Mouse (Mus musculus) forebrain, embryonic 15.5 days (tissue): ENCODE measurements around the gene Tpd52l1. TPM values are rescaled to one million over a fixed set of nuclear protein-coding genes. Genes with fewer than 3 reads are reported as not detected.
"Not testable (repeated sequence)": the region's sequence is repeated elsewhere in the genome, so short reads cannot be mapped to it uniquely, and the experiment has no call there.

Experiments used
- ATAC-seq: fragments of 200-750 bp; cut with Nextera tagmentation; replicated peaks from 2 replicates; pipeline ENCODE4 v1.8.0; 2017; ENCODE audit warnings: mild to moderate bottlenecking, moderate TSS enrichment, moderate library complexity
- H3K27ac ChIP-seq: fragments of 300-500 bp; sonication (generic); replicated peaks from 2 replicates; pipeline ENCODE4 v1.5.1; 2015; ENCODE audit warnings: mild to moderate bottlenecking, inconsistent platforms
- H3K27me3 ChIP-seq: fragments of 300-500 bp; sonication (generic); 2 replicates; pipeline ENCODE4 v1.6.1; 2015; ENCODE audit warnings: inconsistent platforms
- H3K36me3 ChIP-seq: fragments of 300-500 bp; sonication (generic); 2 replicates; pipeline ENCODE4 v1.6.1; 2015; ENCODE audit warnings: mild to moderate bottlenecking, inconsistent platforms
- H3K4me1 ChIP-seq: fragments of 300-500 bp; sonication (generic); 2 replicates; pipeline ENCODE4 v1.6.1; 2015; ENCODE audit warnings: inconsistent platforms
- H3K4me2 ChIP-seq: fragments of 300-500 bp; sonication (generic); replicated peaks from 2 replicates; pipeline ENCODE4 v1.6.1; 2015; ENCODE audit warnings: mild to moderate bottlenecking, inconsistent platforms
- H3K4me3 ChIP-seq: fragments of 300-500 bp; sonication (generic); 2 replicates; pipeline ENCODE4 v1.5.1; 2015; ENCODE audit warnings: mild to moderate bottlenecking, inconsistent platforms
- H3K9ac ChIP-seq: fragments of 300-500 bp; sonication (generic); replicated peaks from 2 replicates; pipeline ENCODE4 v1.6.1; 2015; ENCODE audit warnings: mild to moderate bottlenecking, inconsistent platforms
- H3K9me3 ChIP-seq: fragments of 300-500 bp; sonication (generic); 2 replicates; pipeline ENCODE4 v1.6.1; 2016; ENCODE audit warnings: inconsistent platforms
- WGBS: fragments of 180-500 bp; shearing (Covaris S2); methylation state at CpG from one replicate; pipeline ENCODE4 v1.1.7; 2015; ENCODE audit warnings: mixed read lengths; 5-methylcytosine and 5-hydroxymethylcytosine counted together
- polyA plus RNA-seq: library from polyadenylated mRNA; unstranded; fragments of >200 nt; fragmentation: Nextera tagmentation; extraction: Ambion mirVana; gene quantifications from 2 replicates; pipeline ENCODE4 v1.2.1, GENCODE M21; 2015

The Tpd52l1 gene
- polyA plus RNA-seq, 1 experiment from 2014 or later = 14.1 TPM

DNA sequence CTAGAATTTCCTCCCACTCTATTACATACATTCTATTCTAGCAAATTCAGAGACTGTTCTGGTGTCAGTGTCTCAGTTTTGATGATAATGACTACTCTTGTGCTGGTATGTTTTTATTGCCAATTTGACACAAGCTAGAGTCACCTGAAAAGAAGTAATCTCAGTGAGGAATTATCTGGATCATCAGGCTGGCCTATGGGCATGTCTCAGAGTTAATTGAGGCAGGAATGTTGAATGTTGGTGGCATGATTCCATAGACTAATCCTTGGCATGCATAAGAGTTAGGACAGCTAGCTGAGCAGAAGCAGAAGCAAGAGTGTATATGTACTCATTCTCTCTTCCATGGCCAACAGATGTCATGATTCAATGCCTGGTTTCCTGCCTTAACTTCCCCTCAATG, 27.8 kb downstream of the Tpd52l1 start:
- Histone ChIP-seq H3K9ac (no peak overlapping the region), H3K4me3 (no peak overlapping the region), H3K27me3 (no peaks in the 10 kb centered on the region), H3K4me2 (no peak overlapping the region), H3K4me1 (no peaks in the 10 kb centered on the region), H3K27ac (no peak overlapping the region), H3K9me3 (no peaks in the 10 kb centered on the region), H3K36me3 (no peaks in the 10 kb centered on the region)
- no peak for ATAC-seq

- no peak overlapping the region for H3K4me3 ChIP-seq
- H3K27ac ChIP-seq = no peak overlapping the region
- H3K4me2 ChIP-seq = no peak overlapping the region
- 59% methylated on average over 1 of the region's 1 CpGs for WGBS
- H3K27me3 ChIP-seq = no peaks in the 10 kb centered on the region
- H3K9me3 ChIP-seq = no peaks in the 10 kb centered on the region
- no peak overlapping the region for H3K9ac ChIP-seq
- no peaks in the 10 kb centered on the region for H3K36me3 ChIP-seq
- H3K4me1 ChIP-seq = no peaks in the 10 kb centered on the region
- no peak for ATAC-seq
Measured at GRCm38 (mm10) chr10:31392990-31393389, 52.8 kb downstream of the Tpd52l1 start.

- Histone ChIP-seq H3K9ac (no peak overlapping the region), H3K9me3 (no peaks in the 10 kb centered on the region), H3K4me1 (no peaks in the 10 kb centered on the region), H3K27ac (no peak overlapping the region), H3K4me2 (no peak overlapping the region), H3K36me3 (no peaks in the 10 kb centered on the region), H3K27me3 (no peaks in the 10 kb centered on the region), H3K4me3 (no peak overlapping the region)
- ATAC-seq = no peak
- 79% methylated on average over 3 of the region's 4 CpGs for WGBS
Measured at GRCm38 (mm10) chr10:31390777-31391395, 54.9 kb downstream of the Tpd52l1 start.

GRCm38 (mm10) chr10:31388566-31388965, 57.2 kb downstream of the Tpd52l1 start:
- H3K27me3 ChIP-seq, H3K4me1 ChIP-seq, H3K4me3 ChIP-seq, H3K36me3 ChIP-seq, H3K9ac ChIP-seq, H3K4me2 ChIP-seq, ATAC-seq, H3K27ac ChIP-seq, H3K9me3 ChIP-seq: not testable (repeated sequence)
- WGBS = 100% methylated on average over 1 of the region's 1 CpGs

DNA sequence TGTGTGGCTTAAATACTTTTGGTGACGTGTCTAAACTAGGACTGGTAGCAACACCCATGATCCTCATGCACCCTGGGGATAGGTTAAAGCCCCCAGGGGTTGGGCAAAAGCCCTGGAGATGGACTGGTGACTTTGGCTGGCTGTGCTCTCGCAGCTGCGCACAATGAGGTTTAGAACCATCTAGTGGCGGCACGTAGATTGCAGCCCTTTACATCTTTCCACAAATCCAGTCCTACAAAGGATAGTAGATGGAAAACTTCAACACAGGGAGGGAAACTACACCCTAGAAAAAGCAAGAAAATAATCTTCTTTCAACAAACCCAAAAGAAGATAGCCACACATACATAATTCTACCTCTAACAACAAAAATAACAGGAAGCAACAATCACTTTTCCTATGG, 75.6 kb downstream of the Tpd52l1 start:
- not testable (repeated sequence) for H3K36me3 ChIP-seq
- WGBS = 12% methylated on average over 4 of the region's 5 CpGs

GRCm38 (mm10) chr10:31359749-31360148, 86.0 kb downstream of the Tpd52l1 start:
- H3K4me1 ChIP-seq = no peaks in the 10 kb centered on the region
- H3K4me3 ChIP-seq = no peak overlapping the region
- no peak overlapping the region for H3K9ac ChIP-seq
- no peaks in the 10 kb centered on the region for H3K9me3 ChIP-seq
- WGBS = 88% methylated on average over 4 of the region's 4 CpGs
- no peaks in the 10 kb centered on the region for H3K36me3 ChIP-seq
- no peak overlapping the region for H3K4me2 ChIP-seq
- no peaks in the 10 kb centered on the region for H3K27me3 ChIP-seq
- ATAC-seq = no peak
- no peak overlapping the region for H3K27ac ChIP-seq

More for the DNA sequence above, 75.6 kb downstream of the Tpd52l1 start:
- H3K4me1 ChIP-seq, ATAC-seq, H3K4me2 ChIP-seq, H3K9me3 ChIP-seq, H3K27me3 ChIP-seq, H3K9ac ChIP-seq, H3K4me3 ChIP-seq, H3K27ac ChIP-seq: not testable (repeated sequence)

DNA sequence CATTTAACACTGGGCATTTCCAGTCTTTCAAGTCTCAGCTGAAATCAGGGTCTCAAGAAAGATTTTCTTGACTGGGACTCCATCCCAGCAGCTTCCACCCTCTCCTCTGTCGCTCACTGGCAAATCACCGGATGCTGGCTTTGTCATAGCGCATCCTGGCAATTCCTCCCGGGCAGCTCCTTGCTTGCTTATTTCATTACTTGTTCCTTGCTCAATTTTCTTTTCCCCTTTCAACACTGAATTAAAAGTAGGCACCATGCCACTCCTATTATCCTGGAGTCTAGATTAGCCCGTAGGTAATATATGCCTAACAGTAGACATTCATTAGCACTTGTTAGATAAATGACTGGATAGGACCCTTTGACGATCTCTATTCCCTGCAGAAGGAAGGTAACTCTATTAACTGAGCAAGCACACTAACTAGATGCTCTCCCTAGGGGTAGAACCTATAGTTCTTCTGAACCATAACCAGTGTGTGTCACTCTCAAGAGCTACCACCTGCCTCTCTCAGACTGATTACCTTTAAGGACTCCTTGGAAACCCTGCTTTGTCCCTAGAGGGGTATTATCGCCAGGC, 90.8 kb downstream of the Tpd52l1 start:
- H3K4me1 ChIP-seq = no peaks in the 10 kb centered on the region
- no peak overlapping the region for H3K4me3 ChIP-seq
- no peak for ATAC-seq
- no peak overlapping the region for H3K9ac ChIP-seq
- H3K27ac ChIP-seq = no peak overlapping the region
- H3K9me3 ChIP-seq = no peaks in the 10 kb centered on the region
- H3K4me2 ChIP-seq = no peak overlapping the region
- H3K27me3 ChIP-seq = no peaks in the 10 kb centered on the region
- no peaks in the 10 kb centered on the region for H3K36me3 ChIP-seq
- WGBS = 44% methylated on average over 7 of the region's 7 CpGs

DNA sequence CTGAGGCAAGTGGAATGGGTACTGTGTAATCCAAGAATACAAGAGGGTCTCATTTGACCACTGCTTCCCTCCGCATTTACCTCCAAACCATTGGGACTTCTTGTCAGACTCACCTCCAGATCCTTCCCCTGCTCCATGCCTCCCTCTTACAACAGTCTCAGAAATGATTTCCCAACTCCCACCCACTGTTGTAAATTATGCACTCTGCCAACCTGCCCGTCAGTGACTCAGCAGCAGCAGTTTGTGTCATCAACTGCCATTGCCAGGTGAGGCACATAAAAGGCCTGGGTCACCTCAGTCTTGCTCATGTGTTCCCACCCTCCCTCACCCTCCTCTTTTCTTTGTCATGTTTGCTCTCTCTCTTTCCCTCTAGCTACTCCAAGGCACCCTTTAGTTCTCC, 91.6 kb downstream of the Tpd52l1 start:
- Histone ChIP-seq H3K9ac (no peak overlapping the region), H3K4me1 (no peaks in the 10 kb centered on the region), H3K4me2 (no peak overlapping the region), H3K27me3 (no peaks in the 10 kb centered on the region), H3K9me3 (no peaks in the 10 kb centered on the region), H3K4me3 (no peak overlapping the region), H3K36me3 (no peaks in the 10 kb centered on the region), H3K27ac (no peak overlapping the region)
- ATAC-seq = no peak
- 86% methylated on average over 2 of the region's 2 CpGs for WGBS

GRCm38 (mm10) chr10:31352845-31353427, 92.8 kb downstream of the Tpd52l1 start:
- H3K4me3 ChIP-seq = no peak overlapping the region
- H3K4me1 ChIP-seq = no peaks in the 10 kb centered on the region
- 54% methylated on average over 1 of the region's 1 CpGs for WGBS
- H3K27ac ChIP-seq = no peak overlapping the region
- H3K9me3 ChIP-seq = no peaks in the 10 kb centered on the region
- no peaks in the 10 kb centered on the region for H3K36me3 ChIP-seq
- H3K27me3 ChIP-seq = no peaks in the 10 kb centered on the region
- no peak for ATAC-seq
- no peak overlapping the region for H3K4me2 ChIP-seq
- H3K9ac ChIP-seq = no peak overlapping the region

- Histone ChIP-seq H3K4me3 (no peak overlapping the region), H3K27me3 (no peaks in the 10 kb centered on the region), H3K9me3 (no peaks in the 10 kb centered on the region), H3K4me2 (no peak overlapping the region), H3K9ac (no peak overlapping the region), H3K27ac (no peak overlapping the region), H3K4me1 (no peaks in the 10 kb centered on the region), H3K36me3 (no peaks in the 10 kb centered on the region)
- 86% methylated on average over 2 of the region's 2 CpGs for WGBS
- ATAC-seq = no peak
Measured at GRCm38 (mm10) chr10:31351056-31351455, 94.7 kb downstream of the Tpd52l1 start.

GRCm38 (mm10) chr10:31346401-31346800, 99.4 kb downstream of the Tpd52l1 start:
- Histone ChIP-seq H3K4me1 (no peaks in the 10 kb centered on the region), H3K27ac (no peak overlapping the region), H3K4me3 (no peak overlapping the region), H3K9me3 (no peaks in the 10 kb centered on the region), H3K4me2 (no peak overlapping the region), H3K27me3 (no peaks in the 10 kb centered on the region), H3K36me3 (no peaks in the 10 kb centered on the region), H3K9ac (no peak overlapping the region)
- 83% methylated on average over 8 of the region's 8 CpGs for WGBS
- ATAC-seq = no peak

DNA sequence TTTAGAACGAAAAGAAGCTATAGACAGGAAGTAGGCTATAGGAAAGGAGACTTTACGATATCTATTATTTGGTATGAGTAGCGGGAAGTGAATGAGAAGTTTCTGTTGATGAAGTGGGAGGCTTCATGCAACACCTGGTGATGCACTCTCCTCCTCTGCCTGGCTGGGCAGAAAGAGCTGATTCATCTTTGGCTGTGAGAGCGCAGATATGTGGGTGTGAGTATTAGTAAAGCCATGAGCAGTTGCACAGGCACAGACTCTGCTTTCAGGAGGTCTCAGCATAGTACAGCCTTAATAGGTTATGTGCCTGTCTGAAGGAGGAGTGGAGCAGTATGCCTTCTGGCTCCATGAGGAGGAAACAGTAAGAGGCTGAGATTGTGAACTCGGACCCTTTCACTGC, 109.3 kb downstream of the Tpd52l1 start:
- no peak overlapping the region for H3K9ac ChIP-seq

More for the DNA sequence above, 109.3 kb downstream of the Tpd52l1 start:
- WGBS = 88% methylated on average over 5 of the region's 5 CpGs
- no peak overlapping the region for H3K4me2 ChIP-seq
- no peaks in the 10 kb centered on the region for H3K36me3 ChIP-seq
- no peak overlapping the region for H3K4me3 ChIP-seq
- no peak overlapping the region for H3K27ac ChIP-seq
- 0 out of 2 replicates have a peak, but pooled peaks cover under 1% of the 10 kb centered on the region for H3K4me1 ChIP-seq
- ATAC-seq = no peak
- H3K9me3 ChIP-seq = no peaks in the 10 kb centered on the region
- no peaks in the 10 kb centered on the region for H3K27me3 ChIP-seq
